Mouse (Mus musculus) cortical plate, adult 2 months (tissue): ENCODE measurements around the gene Eng. TPM values are rescaled to one million over a fixed set of nuclear protein-coding genes. Genes with fewer than 3 reads are reported as not detected.

Experiments
- H3K27ac ChIP-seq: fragments of 200-500 bp; 2 replicates; pipeline ENCODE4 v1.5.1; 2012; ENCODE audit warnings: low read length, control low read depth, inconsistent platforms; ENCODE audit not compliant: insufficient read depth
- H3K4me1 ChIP-seq: fragments of 200-500 bp; 2 replicates; pipeline ENCODE4 v1.6.1; 2011; ENCODE audit warnings: low read length; ENCODE audit not compliant: control insufficient read depth, insufficient read depth
- H3K4me3 ChIP-seq: fragments of 200-500 bp; 2 replicates; pipeline ENCODE4 v1.5.1; 2011; ENCODE audit warnings: mild to moderate bottlenecking, low read length, control low read depth; ENCODE audit not compliant: insufficient read depth
- CTCF ChIP-seq: fragments of 200-500 bp; IDR thresholded peaks from 2 replicates; pipeline ENCODE4 v1.5.1; 2011; ENCODE audit warnings: mild to moderate bottlenecking, control low read depth, low read length; ENCODE audit not compliant: insufficient read depth; ENCODE audit errors: extremely low read depth
- POLR2A ChIP-seq: fragments of 200-500 bp; IDR thresholded peaks from 2 replicates; pipeline ENCODE4 v1.6.1; 2011; ENCODE audit warnings: mild to moderate bottlenecking, low read length, control low read depth; ENCODE audit not compliant: insufficient read depth; ENCODE audit errors: extremely low read depth
- polyA plus RNA-seq: library from polyadenylated mRNA; depleted of rRNA; stranded (reverse); fragments of >200 nt; gene quantifications from 2 replicates; pipeline ENCODE4 v1.2.3, GENCODE M21; 2012

The Eng gene
- polyA plus RNA-seq, 1 experiment, result 35.1 TPM

DNA sequence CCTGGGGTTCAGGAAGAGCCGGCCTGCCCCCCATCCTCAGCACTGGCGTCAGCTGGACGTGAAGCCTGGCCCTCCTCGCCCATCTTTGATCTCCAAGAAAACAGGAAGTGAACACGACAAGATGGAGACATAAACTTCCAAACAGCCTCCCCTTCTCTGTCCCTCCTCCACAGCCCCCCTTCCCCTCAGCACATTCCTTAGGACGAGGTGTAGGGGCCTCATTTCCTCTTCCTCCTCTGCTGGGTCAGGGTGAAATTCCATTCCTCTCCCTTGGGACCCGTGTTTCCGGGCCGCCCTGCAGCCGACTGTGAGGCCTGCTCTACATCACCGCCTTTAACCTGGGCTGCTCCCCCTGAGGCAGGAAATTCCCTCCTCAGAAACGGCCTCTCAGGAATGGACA, 9.4 kb downstream of the Eng start:
- TF ChIP-seq POLR2A, result no peak
- TF ChIP-seq CTCF, result no peak
- no peak overlapping the region for H3K4me3 ChIP-seq
- no peaks in the 10 kb centered on the region for H3K4me1 ChIP-seq
- peak overlapping the region; percentile 86 for H3K27ac ChIP-seq

GRCm38 (mm10) chr2:32658873-32659272, 12.5 kb downstream of the Eng start:
- TF ChIP-seq POLR2A (no peak), CTCF (no peak)
- no peaks in the 10 kb centered on the region for H3K4me1 ChIP-seq
- no peak overlapping the region for H3K4me3 ChIP-seq
- no peak overlapping the region for H3K27ac ChIP-seq

DNA sequence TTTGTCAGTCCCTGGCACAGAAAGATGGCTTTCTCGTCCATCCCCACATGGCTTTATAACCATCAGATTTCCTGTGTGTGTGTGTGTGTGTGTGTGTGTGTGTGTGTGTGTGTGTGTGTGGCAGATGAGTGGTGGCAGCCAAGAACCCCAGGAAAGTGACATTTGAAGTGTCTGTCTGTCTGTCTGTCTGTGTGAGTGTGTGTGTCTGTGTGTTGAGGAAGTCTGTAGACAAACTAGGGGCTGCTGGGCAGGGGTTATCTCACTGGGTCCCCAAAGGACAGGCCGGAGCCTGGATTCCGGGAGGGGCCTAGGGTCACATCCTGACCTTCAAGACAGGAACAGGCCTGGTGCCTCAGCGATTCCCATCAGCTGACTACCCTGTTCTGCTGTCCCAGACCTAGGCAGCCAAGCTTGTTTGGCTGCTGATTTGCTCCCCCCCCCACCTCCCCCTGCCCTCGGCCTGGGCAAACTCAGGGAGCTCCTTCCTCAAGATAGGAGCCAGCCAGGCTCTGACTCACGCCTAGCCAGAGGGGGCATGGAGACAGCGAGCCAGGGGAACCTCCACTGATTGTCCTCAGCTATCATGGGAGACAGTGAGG, 15.2 kb downstream of the Eng start:
- no peak for TF ChIP-seq CTCF
- TF ChIP-seq POLR2A, result no peak
- H3K4me3 ChIP-seq, result no peak overlapping the region
- H3K27ac ChIP-seq, result 0 out of 2 replicates have a peak overlapping the region, but pooled peaks have one; percentile 42
- no peaks in the 10 kb centered on the region for H3K4me1 ChIP-seq

DNA sequence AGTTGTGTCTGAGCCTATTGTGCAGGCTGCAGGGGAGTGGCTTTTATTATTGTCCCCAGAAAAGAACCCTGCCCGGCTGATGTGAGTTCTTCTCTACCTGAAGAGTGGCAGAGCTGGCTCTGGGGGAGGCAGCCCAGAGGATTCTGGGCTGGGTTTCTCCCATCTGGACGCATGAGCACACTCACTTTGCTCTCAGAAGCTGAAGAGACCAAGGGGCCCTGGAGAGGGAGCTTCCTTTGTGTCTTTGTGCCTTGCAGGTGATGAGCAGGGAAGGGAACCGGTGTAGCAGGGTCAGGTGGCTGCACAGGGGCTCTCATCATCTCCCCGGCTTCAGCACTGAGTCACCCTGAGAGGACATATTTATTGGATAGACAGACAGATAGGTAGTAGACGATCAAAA, 15.9 kb downstream of the Eng start:
- Histone ChIP-seq H3K4me1 (no peaks in the 10 kb centered on the region), H3K27ac (0 out of 2 replicates have a peak overlapping the region, but pooled peaks have one; percentile 42), H3K4me3 (no peak overlapping the region)
- TF ChIP-seq POLR2A (no peak), CTCF (no peak)

DNA sequence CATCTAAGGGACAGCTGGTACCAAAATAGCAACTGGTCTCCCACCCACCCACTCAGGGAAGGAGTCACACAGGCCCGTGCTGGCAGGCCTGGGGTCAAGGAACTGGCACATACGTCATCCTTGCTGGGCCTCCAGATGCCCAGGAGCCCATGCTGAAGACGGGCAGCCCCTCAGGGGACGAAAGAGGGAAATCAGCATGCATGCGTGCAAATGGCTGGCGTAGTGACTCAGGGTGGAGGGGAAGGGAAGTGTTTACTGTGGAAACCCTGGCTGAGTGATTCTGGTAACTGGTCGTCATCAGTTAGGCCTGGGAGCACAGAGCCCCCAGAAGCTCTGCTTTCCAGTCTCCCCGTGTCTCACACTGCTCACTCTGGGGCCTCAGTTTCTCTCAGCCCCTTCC, 18.9 kb downstream of the Eng start:
- Histone ChIP-seq H3K4me3 (no peak overlapping the region), H3K4me1 (no peaks in the 10 kb centered on the region), H3K27ac (no peak overlapping the region)
- TF ChIP-seq CTCF (no peak), POLR2A (no peak)

DNA sequence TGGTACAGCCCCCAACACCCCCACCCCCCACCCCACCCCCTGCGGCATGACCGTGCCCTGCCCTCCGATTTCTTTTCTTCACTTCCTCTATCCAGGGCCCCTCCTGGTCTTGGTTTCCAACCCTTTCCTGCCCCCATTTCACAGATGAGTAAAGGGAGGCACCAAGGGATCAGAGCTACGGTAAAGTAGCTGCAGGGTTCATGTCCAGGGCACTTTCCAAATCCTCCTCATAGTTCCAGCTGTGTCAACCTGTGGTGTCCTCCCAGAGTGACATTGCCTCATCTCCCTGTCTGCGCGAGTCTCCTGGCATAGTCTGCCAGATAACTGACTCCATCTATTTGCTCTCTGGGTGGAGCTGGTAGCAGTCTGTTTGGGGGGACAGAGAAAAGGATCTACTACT, 19.5 kb downstream of the Eng start:
- no peaks in the 10 kb centered on the region for H3K4me1 ChIP-seq
- TF ChIP-seq POLR2A (no peak), CTCF (no peak)
- no peak overlapping the region for H3K4me3 ChIP-seq
- H3K27ac ChIP-seq, result no peak overlapping the region

GRCm38 (mm10) chr2:32667775-32668174, 21.4 kb downstream of the Eng start:
- Histone ChIP-seq H3K4me3 (no peak overlapping the region), H3K4me1 (no peaks in the 10 kb centered on the region), H3K27ac (no peak overlapping the region)
- TF ChIP-seq CTCF, result no peak
- no peak for TF ChIP-seq POLR2A

- Histone ChIP-seq H3K4me1 (no peaks in the 10 kb centered on the region), H3K27ac (no peak overlapping the region), H3K4me3 (no peak overlapping the region)
- TF ChIP-seq CTCF (no peak), POLR2A (no peak)
Measured at GRCm38 (mm10) chr2:32668176-32668575, 21.8 kb downstream of the Eng start.

GRCm38 (mm10) chr2:32669876-32670275, 23.5 kb downstream of the Eng start:
- no peak overlapping the region for H3K27ac ChIP-seq
- H3K4me1 ChIP-seq, result no peaks in the 10 kb centered on the region
- H3K4me3 ChIP-seq, result no peak overlapping the region
- TF ChIP-seq CTCF (no peak), POLR2A (no peak)

- TF ChIP-seq POLR2A (no peak), CTCF (no peak)
- no peak overlapping the region for H3K27ac ChIP-seq
- no peak overlapping the region for H3K4me3 ChIP-seq
- H3K4me1 ChIP-seq, result no peaks in the 10 kb centered on the region
Measured at GRCm38 (mm10) chr2:32671147-32671546, 24.8 kb downstream of the Eng start.
